Mouse (Mus musculus): ENCODE measurements around the gene Cfap157.

GRCm38 (mm10) chr2:32779714-32780113, 4.5 kb downstream of the Cfap157 start:
- no peak for TF ChIP-seq POLR2A (IDR thresholded peaks at IDR 0.05; ENCODE audit: borderline replicate concordance, low read depth, low read length)
- no peak for TF ChIP-seq CTCF (IDR thresholded peaks at IDR 0.05; ENCODE audit: low read depth, low read length)

All from bone marrow macrophage, adult 2 months (primary cell).